Mouse (Mus musculus) myocyte (in vitro differentiated cells): ENCODE measurements at regions not wholly inside any gene's neighbourhood (a gene's known extent, or its start where the extent isn't known, plus 50 kb on each side); places are given as distances from the start of the nearest gene placed in this dataset.

Experiments
- CEBPB ChIP-seq: IDR thresholded peaks from 2 replicates; pipeline ENCODE4 v1.6.1; 2011; ENCODE audit warnings: mild to moderate bottlenecking, moderate library complexity; ENCODE audit not compliant: poor library complexity, insufficient read depth, severe bottlenecking
- E2F4 ChIP-seq: IDR thresholded peaks from one replicate; pipeline ENCODE4 v1.6.1; 2011; ENCODE audit warnings: mild to moderate bottlenecking, control low read depth, moderate library complexity; ENCODE audit not compliant: insufficient read depth

- no peak for TF ChIP-seq E2F4
- TF ChIP-seq CEBPB: no peak
Observed at GRCm38 (mm10) chr2:17902616-17903015, 94.1 kb downstream of the H2al2a start.
